Mouse (Mus musculus): Measurements from ENCODE around the gene Cbfa2t2. TPM values are rescaled to one million over a fixed set of nuclear protein-coding genes. Genes with fewer than 3 reads are reported as not detected.

Gene Cbfa2t2
- total and polyA plus RNA-seq, 2 experiments from 2014 or later: 18.2 to 45.1 TPM

- 82% methylated on average over 1 of the region's 1 CpGs for WGBS
- no peak for DNase-seq (ENCODE audit: low spot score)
Observed at GRCm38 (mm10) chr2:154581421-154581820, 145.1 kb downstream of the Cbfa2t2 start.

GRCm38 (mm10) chr2:154583906-154584872 is 147.9 kb downstream of the Cbfa2t2 start:
- Histone ChIP-seq H3K4me1 (ENCODE audit: control insufficient read depth, insufficient read depth) (peaks cover 22% of the 10 kb centered on the region), H3K4me3 (ENCODE audit: low read depth, low read length) (no peak overlapping the region), H3K27ac (ENCODE audit: low read depth) (no peak overlapping the region), H3K9me3 (replicated peaks; ENCODE audit: control insufficient read depth, low read length) (no peaks in the 10 kb centered on the region), H3K27me3 (ENCODE audit: control insufficient read depth, insufficient read depth, low read length) (no peaks in the 10 kb centered on the region), H3K9ac (replicated peaks; ENCODE audit: low read depth, low read length) (no peak overlapping the region), H3K4me2 (ENCODE audit: low read depth, low read length) (no peak overlapping the region), H3K36me3 (replicated peaks; ENCODE audit: control insufficient read depth, insufficient read depth, low read length) (peaks cover 10% of the 10 kb centered on the region; the same call in 1 of the 2 replicates)
- TF ChIP-seq EP300 (IDR thresholded peaks at IDR 0.05; ENCODE audit: low read depth) (no peak), CTCF (IDR thresholded peaks at IDR 0.05; ENCODE audit: low read depth) (no peak)
- DNase-seq (ENCODE audit: low spot score): no peak
- ATAC-seq (ENCODE audit: insufficient read depth, low read depth): no peak
- 39% methylated on average over 15 of the region's 15 CpGs for WGBS

More at GRCm38 (mm10) chr2:154581421-154581820, 145.1 kb downstream of the Cbfa2t2 start:
- H3K27ac ChIP-seq (ENCODE audit: low read depth): no peak overlapping the region
- H3K4me1 ChIP-seq (ENCODE audit: control insufficient read depth, insufficient read depth): peaks cover 20% of the 10 kb centered on the region; the same call in 1 of the 2 replicates
- no peak overlapping the region for H3K4me3 ChIP-seq (ENCODE audit: low read depth, low read length)
- no peak overlapping the region for H3K4me2 ChIP-seq (ENCODE audit: low read depth, low read length)
- H3K9ac ChIP-seq (replicated peaks; ENCODE audit: low read depth, low read length): no peak overlapping the region
- H3K36me3 ChIP-seq (replicated peaks; ENCODE audit: control insufficient read depth, insufficient read depth, low read length): no peaks in the 10 kb centered on the region
- no peaks in the 10 kb centered on the region for H3K27me3 ChIP-seq (ENCODE audit: control insufficient read depth, insufficient read depth, low read length)
- no peaks in the 10 kb centered on the region for H3K9me3 ChIP-seq (replicated peaks; ENCODE audit: control insufficient read depth, low read length)
- no peak for TF ChIP-seq EP300 (IDR thresholded peaks at IDR 0.05; ENCODE audit: low read depth)
- TF ChIP-seq CTCF (IDR thresholded peaks at IDR 0.05; ENCODE audit: low read depth): no peak
- ATAC-seq (ENCODE audit: insufficient read depth, low read depth): no peak

- Histone ChIP-seq H3K27me3 (ENCODE audit: control insufficient read depth, insufficient read depth, low read length) (no peaks in the 10 kb centered on the region), H3K9me3 (replicated peaks; ENCODE audit: control insufficient read depth, low read length) (no peaks in the 10 kb centered on the region), H3K4me2 (ENCODE audit: low read depth, low read length) (no peak overlapping the region), H3K9ac (replicated peaks; ENCODE audit: low read depth, low read length) (0 out of 2 replicates have a peak overlapping the region, but pooled peaks have one; percentile 10), H3K4me3 (ENCODE audit: low read depth, low read length) (no peak overlapping the region), H3K36me3 (replicated peaks; ENCODE audit: control insufficient read depth, insufficient read depth, low read length) (peaks cover 10% of the 10 kb centered on the region; the same call in 1 of the 2 replicates), H3K4me1 (ENCODE audit: control insufficient read depth, insufficient read depth) (peaks cover 22% of the 10 kb centered on the region), H3K27ac (ENCODE audit: low read depth) (no peak overlapping the region)
- 51% methylated on average over 17 of the region's 17 CpGs for WGBS
- TF ChIP-seq EP300 (IDR thresholded peaks at IDR 0.05; ENCODE audit: low read depth) (no peak), CTCF (IDR thresholded peaks at IDR 0.05; ENCODE audit: low read depth) (no peak)
- no peak for DNase-seq (ENCODE audit: low spot score)
- ATAC-seq (ENCODE audit: insufficient read depth, low read depth): no peak
Observed at GRCm38 (mm10) chr2:154584931-154585601, 148.8 kb downstream of the Cbfa2t2 start.

GRCm38 (mm10) chr2:154586405-154586804 is 150.1 kb downstream of the Cbfa2t2 start:
- ATAC-seq (ENCODE audit: insufficient read depth, low read depth) (no peak), DNase-seq (ENCODE audit: low spot score) (no peak)
- no peak overlapping the region for H3K4me3 ChIP-seq (ENCODE audit: low read depth, low read length)
- H3K4me1 ChIP-seq (ENCODE audit: control insufficient read depth, insufficient read depth): peaks cover 18% of the 10 kb centered on the region
- no peak overlapping the region for H3K9ac ChIP-seq (replicated peaks; ENCODE audit: low read depth, low read length)
- no peaks in the 10 kb centered on the region for H3K9me3 ChIP-seq (replicated peaks; ENCODE audit: control insufficient read depth, low read length)
- H3K27me3 ChIP-seq (ENCODE audit: control insufficient read depth, insufficient read depth, low read length): no peaks in the 10 kb centered on the region
- H3K27ac ChIP-seq (ENCODE audit: low read depth): no peak overlapping the region
- H3K4me2 ChIP-seq (ENCODE audit: low read depth, low read length): no peak overlapping the region
- WGBS: 69% methylated on average over 5 of the region's 5 CpGs
- peak; percentile 48 for TF ChIP-seq CTCF (IDR thresholded peaks at IDR 0.05; ENCODE audit: low read depth)
- no peak for TF ChIP-seq EP300 (IDR thresholded peaks at IDR 0.05; ENCODE audit: low read depth)
- H3K36me3 ChIP-seq (replicated peaks; ENCODE audit: control insufficient read depth, insufficient read depth, low read length): peaks cover 10% of the 10 kb centered on the region; the same call in 1 of the 2 replicates

Other genes starting within 250 kb of the Cbfa2t2 start
- gene Bpifb1, start 245.7 kb upstream of the Cbfa2t2 start, total RNA-seq (2014; rRNA removed; ENCODE audit: low replicate concordance): 5.8 TPM in 1 of 2 replicates, not detected in the other
- 0.38 and 1.1 TPM in 2 replicates for gene Bpifb1, start 245.7 kb upstream of the Cbfa2t2 start, polyA plus RNA-seq (2015; fragmentation: Nextera tagmentation; extraction: Ambion mirVana)
- gene Bpifb5, start 212.7 kb upstream of the Cbfa2t2 start, total RNA-seq (2014; rRNA removed; ENCODE audit: low replicate concordance): 1.2 TPM in 1 of 2 replicates, not detected in the other
- gene Bpifb5, start 212.7 kb upstream of the Cbfa2t2 start, polyA plus RNA-seq (2015; fragmentation: Nextera tagmentation; extraction: Ambion mirVana): 0.18 and 0.37 TPM in 2 replicates
- gene Bpifb9a, start 178.6 kb upstream of the Cbfa2t2 start, total RNA-seq (2014; rRNA removed; ENCODE audit: low replicate concordance): not detected in 2 replicates
- gene Bpifb9a, start 178.6 kb upstream of the Cbfa2t2 start, polyA plus RNA-seq (2015; fragmentation: Nextera tagmentation; extraction: Ambion mirVana): not detected in 2 replicates
- not detected in 2 replicates for gene Bpifb9b, start 129.3 kb upstream of the Cbfa2t2 start, total RNA-seq (2014; rRNA removed; ENCODE audit: low replicate concordance)
- gene Bpifb9b, start 129.3 kb upstream of the Cbfa2t2 start, polyA plus RNA-seq (2015; fragmentation: Nextera tagmentation; extraction: Ambion mirVana): not detected in 2 replicates
- gene Cdk5rap1, start 63.5 kb upstream of the Cbfa2t2 start, total RNA-seq (2014; rRNA removed; ENCODE audit: low replicate concordance): 12.9 and 32.7 TPM in 2 replicates
- gene Cdk5rap1, start 63.5 kb upstream of the Cbfa2t2 start, polyA plus RNA-seq (2015; fragmentation: Nextera tagmentation; extraction: Ambion mirVana): 20.5 and 24.9 TPM in 2 replicates
- 139 and 158 TPM in 2 replicates for gene Snta1, start 28.4 kb upstream of the Cbfa2t2 start, total RNA-seq (2014; rRNA removed; ENCODE audit: low replicate concordance)
- gene Snta1, start 28.4 kb upstream of the Cbfa2t2 start, polyA plus RNA-seq (2015; fragmentation: Nextera tagmentation; extraction: Ambion mirVana): 66.9 and 67.8 TPM in 2 replicates
- gene 1700003F12Rik, start 110.6 kb downstream of the Cbfa2t2 start, total RNA-seq (2014; rRNA removed; ENCODE audit: low replicate concordance): 2.0 TPM in 1 of 2 replicates, not detected in the other
- gene 1700003F12Rik, start 110.6 kb downstream of the Cbfa2t2 start, polyA plus RNA-seq (2015; fragmentation: Nextera tagmentation; extraction: Ambion mirVana): 0.70 and 1.1 TPM in 2 replicates
- 0.23 TPM in 1 of 2 replicates, not detected in the other for gene Actl10, start 115.3 kb downstream of the Cbfa2t2 start, total RNA-seq (2014; rRNA removed; ENCODE audit: low replicate concordance)
- not detected in 2 replicates for gene Actl10, start 115.3 kb downstream of the Cbfa2t2 start, polyA plus RNA-seq (2015; fragmentation: Nextera tagmentation; extraction: Ambion mirVana)
- 2.8 and 3.9 TPM in 2 replicates for gene Necab3, start 122.4 kb downstream of the Cbfa2t2 start, total RNA-seq (2014; rRNA removed; ENCODE audit: low replicate concordance)
- gene Necab3, start 122.4 kb downstream of the Cbfa2t2 start, polyA plus RNA-seq (2015; fragmentation: Nextera tagmentation; extraction: Ambion mirVana): 1.3 and 2.0 TPM in 2 replicates
- gene E2f1, start 133.4 kb downstream of the Cbfa2t2 start, total RNA-seq (2014; rRNA removed; ENCODE audit: low replicate concordance): 8.4 and 11.0 TPM in 2 replicates
- gene E2f1, start 133.4 kb downstream of the Cbfa2t2 start, polyA plus RNA-seq (2015; fragmentation: Nextera tagmentation; extraction: Ambion mirVana): 6.1 and 6.4 TPM in 2 replicates
- gene Pxmp4, start 167.2 kb downstream of the Cbfa2t2 start, total RNA-seq (2014; rRNA removed; ENCODE audit: low replicate concordance): 29.4 and 97.5 TPM in 2 replicates
- 40.0 and 42.7 TPM in 2 replicates for gene Pxmp4, start 167.2 kb downstream of the Cbfa2t2 start, polyA plus RNA-seq (2015; fragmentation: Nextera tagmentation; extraction: Ambion mirVana)
- 1.1 and 4.4 TPM in 2 replicates for gene Zfp341, start 176.8 kb downstream of the Cbfa2t2 start, total RNA-seq (2014; rRNA removed; ENCODE audit: low replicate concordance)
- 0.40 and 0.54 TPM in 2 replicates for gene Zfp341, start 176.8 kb downstream of the Cbfa2t2 start, polyA plus RNA-seq (2015; fragmentation: Nextera tagmentation; extraction: Ambion mirVana)
- gene 4930519P11Rik, start 177.0 kb downstream of the Cbfa2t2 start, total RNA-seq (2014; rRNA removed; ENCODE audit: low replicate concordance): not detected in 2 replicates
- not detected in 2 replicates for gene 4930519P11Rik, start 177.0 kb downstream of the Cbfa2t2 start, polyA plus RNA-seq (2015; fragmentation: Nextera tagmentation; extraction: Ambion mirVana)
- 75.6 and 80.7 TPM in 2 replicates for gene Chmp4b, start 215.2 kb downstream of the Cbfa2t2 start, total RNA-seq (2014; rRNA removed; ENCODE audit: low replicate concordance)
- gene Chmp4b, start 215.2 kb downstream of the Cbfa2t2 start, polyA plus RNA-seq (2015; fragmentation: Nextera tagmentation; extraction: Ambion mirVana): 20.1 and 23.5 TPM in 2 replicates